Mouse (Mus musculus): ENCODE results near the gene Notch2.

GRCm38 (mm10) chr3:98159289-98159688 is 146.0 kb downstream of the Notch2 start:
- no peak for TF ChIP-seq CTCF (IDR thresholded peaks at IDR 0.05; ENCODE audit: low read depth)
- no peak for TF ChIP-seq EP300 (IDR thresholded peaks at IDR 0.05; ENCODE audit: low read depth)
